Mouse (Mus musculus) myocyte (in vitro differentiated cells): ENCODE results near the gene Ccdc113.

ENCODE experiments used
- MAX ChIP-seq: IDR thresholded peaks from one replicate; pipeline ENCODE4 v1.6.1; 2011; ENCODE audit warnings: low read depth, mild to moderate bottlenecking, control low read depth
- POLR2A ChIP-seq: IDR thresholded peaks from one replicate; pipeline ENCODE4 v1.6.1; 2011; ENCODE audit warnings: low read depth, mild to moderate bottlenecking, control low read depth, moderate library complexity; ENCODE audit not compliant: insufficient read length
- POLR2AphosphoS2 ChIP-seq: IDR thresholded peaks from one replicate; pipeline ENCODE4 v1.6.1; 2011; ENCODE audit warnings: low read depth, control low read depth; ENCODE audit not compliant: insufficient read length
- USF1 ChIP-seq: IDR thresholded peaks from one replicate; pipeline ENCODE4 v1.6.1; 2011; ENCODE audit warnings: low read depth, mild to moderate bottlenecking, control low read depth, moderate library complexity

- TF ChIP-seq POLR2A: no peak
- TF ChIP-seq USF1: no peak
- TF ChIP-seq POLR2AphosphoS2: no peak
- no peak for TF ChIP-seq MAX
Observed at GRCm38 (mm10) chr8:95528750-95529310, 5.1 kb upstream of the Ccdc113 start.
